Mouse (Mus musculus): ENCODE data around the gene Creg1.
A peak's percentile ranks its signal among the peaks of the same experiment; 100 is the strongest.

Gene Creg1

DNA sequence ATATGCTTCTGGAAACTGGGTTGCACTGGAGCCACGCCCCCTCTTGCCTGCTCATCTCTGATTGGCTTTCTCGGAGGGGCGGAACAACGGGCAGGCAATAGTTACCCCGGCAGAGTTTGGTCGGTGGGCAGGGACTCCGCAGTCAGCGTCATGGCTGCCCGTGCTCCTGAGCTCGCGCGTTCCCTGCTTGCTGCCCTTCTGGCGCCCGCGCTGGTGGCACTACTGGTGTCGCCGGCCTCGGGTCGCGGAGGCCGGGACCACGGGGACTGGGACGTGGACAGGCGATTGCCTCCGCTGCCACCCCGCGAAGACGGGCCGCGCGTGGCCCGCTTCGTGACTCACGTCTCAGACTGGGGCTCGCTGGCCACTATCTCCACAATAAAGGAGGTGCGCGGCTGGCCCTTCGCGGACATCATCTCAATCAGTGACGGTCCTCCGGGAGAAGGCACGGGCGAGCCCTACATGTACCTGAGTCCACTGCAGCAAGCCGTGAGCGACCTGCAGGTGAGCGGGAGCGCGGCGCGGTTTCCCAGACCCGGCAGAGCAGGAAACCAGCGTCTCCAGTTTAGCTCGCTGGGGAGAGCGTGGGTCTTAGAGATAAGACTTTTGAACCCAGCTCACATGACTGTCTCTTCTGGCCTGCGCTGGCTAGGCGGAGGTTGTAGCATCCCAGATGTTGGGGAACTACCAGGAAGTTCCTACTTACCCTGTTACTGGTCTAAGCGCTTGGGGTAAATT is at the start of gene Creg1:
Gene Creg1, plus strand, starts transcription at position 112 of the 738 bp plus-strand sequence.
- peak; percentile 94 for DNase-seq

DNA sequence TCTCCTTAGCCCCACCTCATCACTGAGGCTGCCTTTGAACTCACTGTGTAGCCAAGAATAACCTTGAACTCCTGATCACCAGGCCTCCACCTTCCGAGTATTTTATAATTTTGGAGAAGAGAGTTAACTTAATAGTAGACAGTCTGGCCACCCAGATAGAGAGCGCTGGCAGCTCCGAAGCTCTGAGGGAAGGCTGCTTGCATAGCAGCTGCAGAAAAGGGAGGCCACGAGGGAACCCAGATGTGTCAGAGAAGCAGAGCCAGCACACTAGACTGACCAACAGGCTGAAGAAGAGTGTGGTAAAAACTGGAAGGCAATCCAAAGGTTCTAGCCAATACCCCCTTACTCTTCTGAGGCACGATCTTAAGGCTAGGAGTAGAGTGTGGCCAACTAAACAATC is 49.7 kb upstream of the Creg1 start:
- DNase-seq: no peak

DNA sequence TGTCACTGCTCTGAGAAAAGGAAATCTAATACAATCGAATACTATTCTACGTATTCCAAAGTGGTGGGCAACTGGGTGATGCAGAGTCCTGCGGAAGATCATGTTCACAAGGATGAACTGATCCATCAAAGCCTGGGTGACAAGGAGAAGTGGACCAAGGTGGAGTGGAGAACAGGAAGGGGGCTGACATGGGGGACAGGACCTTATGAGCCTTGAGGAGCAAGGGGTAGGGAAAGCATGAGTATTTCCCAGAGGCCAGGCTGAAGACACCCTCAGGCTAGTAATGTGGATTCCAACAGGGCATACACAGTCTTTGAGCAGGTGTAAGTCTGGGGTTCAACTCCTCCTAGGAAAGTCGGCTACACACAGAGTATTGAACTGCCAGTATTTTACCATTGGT is 47.1 kb upstream of the Creg1 start:
- no peak for DNase-seq

DNA sequence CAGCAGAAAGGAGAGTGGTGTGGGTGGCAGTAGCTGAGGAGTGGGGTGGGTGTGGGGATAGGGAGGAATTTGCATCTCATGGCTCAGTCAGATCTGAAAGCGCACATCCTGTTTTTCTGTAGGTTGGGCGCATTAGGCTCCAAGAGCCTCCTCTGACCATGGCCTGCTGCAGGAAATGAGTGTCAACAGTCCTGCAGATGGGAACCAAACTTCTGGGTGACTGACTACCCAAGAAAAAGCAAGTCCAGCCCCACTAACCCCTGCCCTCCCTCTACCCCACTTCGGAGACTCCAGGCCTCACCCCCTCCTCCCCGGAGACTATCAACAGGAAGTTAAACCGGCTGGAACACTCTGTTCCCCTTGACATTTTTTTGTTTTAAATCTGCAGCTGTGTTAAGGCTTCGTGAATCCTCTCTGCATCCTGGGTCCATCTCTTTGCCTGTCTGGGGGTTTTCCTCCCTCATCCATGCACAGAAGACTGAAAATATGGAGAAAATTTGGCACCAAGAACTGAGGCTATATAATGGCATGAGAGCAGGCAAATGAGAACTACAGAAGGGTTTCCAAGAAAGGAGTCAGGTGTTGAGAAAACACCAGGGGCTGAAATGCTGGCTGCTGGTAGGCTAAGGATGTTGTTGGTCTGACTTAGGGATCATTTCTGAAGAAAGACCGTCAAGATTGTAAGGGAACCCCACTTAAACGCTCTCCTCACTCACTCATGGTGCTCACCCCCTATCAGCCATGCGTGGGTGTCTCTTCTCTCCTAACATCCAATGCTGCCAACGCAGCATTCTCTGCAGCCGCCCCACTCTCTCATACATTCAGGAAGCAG is 45.6 kb upstream of the Creg1 start:
- DNase-seq: peak; percentile 73

GRCm38 (mm10) chr1:165718543-165719105 is 44.9 kb upstream of the Creg1 start:
- DNase-seq: no peak

DNA sequence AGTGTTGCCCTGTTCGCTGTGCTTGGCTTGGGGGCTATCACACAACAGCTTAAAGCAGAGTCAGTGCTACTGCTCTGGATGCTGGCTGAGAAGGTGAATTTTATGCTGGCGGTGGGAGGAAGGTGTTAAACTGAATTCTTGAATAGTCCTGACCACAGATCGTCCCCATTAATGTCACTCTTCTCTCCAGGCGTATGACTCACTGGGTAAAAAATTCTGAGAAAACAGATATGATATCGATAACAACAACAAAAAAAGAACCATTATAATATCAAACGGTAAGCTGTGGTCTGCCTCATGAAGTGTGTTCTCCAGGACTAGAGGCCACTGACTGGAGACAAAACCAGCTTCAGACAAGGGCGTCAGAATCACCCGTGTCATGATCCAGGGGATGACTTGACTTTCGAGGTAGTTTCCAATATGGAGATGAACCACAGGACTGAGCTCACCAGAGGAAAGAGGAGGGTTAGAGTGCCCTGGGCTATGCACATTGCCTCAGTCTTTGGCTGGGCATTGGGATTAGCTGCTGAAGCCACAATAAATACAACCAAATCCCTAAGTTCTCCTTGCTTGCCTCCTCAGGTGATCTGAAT is 40.9 kb upstream of the Creg1 start:
- DNase-seq: no peak

- DNase-seq: no peak
Observed at GRCm38 (mm10) chr1:165724219-165725033, 39.1 kb upstream of the Creg1 start.

DNA sequence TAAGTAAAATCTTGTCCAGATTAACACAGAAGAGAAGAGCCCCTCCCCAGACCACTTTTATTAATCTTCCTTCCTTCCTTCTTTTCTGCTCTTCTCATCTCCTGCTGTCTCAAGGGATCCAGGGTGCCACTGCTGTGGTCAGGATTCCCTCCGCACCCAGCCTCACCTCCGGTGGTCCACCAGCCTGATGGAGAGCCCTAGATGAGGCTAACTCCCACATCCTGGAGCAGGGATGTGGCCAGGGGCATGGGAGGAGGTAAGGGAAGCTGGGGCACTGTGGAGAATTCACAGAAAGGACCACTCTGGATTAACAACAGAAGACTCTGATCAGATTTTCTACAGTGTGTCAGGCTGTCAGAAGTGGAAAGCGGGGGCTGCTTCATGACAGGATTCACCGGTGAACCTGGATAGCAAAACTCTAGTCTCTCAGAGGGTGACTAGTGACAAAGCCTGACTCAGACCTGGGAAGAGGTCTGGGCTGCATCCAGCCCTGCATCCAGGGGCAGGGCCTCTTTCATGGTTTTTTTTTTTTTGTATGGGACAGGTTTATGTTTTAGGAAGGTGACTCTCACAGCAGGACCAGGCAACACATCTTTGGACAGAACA is 38.4 kb upstream of the Creg1 start:
- no peak for DNase-seq

DNA sequence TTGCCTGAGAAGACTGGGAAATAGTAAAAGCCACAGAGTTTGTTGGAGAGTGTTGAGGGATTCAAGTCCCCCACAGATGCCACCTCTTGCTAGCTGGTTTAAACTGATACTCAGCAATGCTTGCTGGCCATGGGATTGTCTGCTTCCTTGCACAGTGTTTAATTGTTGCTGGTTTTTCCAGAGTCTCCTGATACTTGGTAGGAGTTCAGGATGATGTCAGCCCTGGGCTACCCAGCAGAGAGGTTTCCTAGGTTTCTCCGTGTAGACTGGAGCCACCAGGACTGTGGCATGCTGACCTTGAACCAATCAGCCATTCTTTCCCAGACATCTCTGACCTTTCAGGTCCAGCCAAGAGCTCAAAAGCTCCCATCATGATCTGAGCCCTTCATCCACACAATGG is 36.6 kb upstream of the Creg1 start:
- no peak for DNase-seq

- no peak for DNase-seq
Observed at GRCm38 (mm10) chr1:165728057-165728639, 35.4 kb upstream of the Creg1 start.

DNA sequence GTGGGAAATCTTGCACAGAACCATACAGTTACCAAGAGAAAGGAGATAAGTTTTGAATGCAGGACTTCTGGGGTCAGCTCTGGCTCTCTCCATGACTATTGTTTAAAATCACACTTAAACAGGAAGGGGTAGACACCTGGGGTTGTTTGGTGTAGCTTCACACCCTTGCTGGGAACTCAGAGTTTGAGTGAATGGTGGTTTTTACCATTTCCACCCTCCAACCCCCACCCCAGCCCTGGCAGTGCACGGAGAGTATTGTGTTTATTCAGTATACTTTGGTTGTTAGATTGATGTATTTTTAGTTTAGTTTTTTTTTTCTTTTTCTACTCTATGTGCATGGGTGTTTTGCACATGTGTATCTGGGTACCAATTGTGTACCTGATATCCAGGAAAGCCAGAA is 33.4 kb upstream of the Creg1 start:
- DNase-seq: no peak

DNA sequence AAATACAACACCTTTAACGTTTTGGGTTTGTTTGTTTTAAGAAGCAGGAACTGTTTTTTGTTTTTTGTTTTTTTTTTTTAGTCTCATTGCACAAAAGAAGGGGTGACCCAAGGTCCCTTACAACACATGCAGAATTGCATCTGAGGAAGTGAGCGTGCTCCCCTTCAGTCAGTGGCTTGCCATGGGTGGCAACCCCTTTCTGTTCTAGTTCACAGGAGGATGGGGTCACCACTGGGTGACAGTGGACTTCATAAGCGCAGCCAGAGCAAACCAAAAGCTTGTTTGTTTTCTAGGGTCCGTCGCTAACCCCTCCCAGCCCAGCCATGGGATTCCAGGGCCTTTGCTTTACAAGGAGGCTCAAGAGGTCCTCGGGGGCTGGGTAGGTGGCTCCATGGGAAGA is 32.0 kb upstream of the Creg1 start:
- no peak for DNase-seq

DNA sequence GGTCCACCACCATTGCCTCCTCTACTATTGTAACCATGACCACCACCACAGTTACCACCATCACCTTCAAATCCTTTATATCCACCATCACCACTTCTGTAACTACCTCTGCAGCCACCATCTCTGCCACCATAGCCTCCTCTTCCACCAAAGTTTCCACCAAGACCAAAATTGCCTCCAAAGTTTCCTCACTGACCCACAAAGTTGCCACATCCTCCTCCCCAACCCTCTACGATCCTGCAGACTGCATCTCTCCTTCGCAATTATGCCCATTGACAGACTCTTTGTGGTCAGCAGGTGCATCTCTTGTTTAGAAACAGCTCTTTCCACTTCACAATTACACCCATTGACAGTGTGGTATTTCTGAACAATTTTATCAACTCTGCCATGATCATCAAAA is 28.7 kb upstream of the Creg1 start:
- DNase-seq: no peak

DNA sequence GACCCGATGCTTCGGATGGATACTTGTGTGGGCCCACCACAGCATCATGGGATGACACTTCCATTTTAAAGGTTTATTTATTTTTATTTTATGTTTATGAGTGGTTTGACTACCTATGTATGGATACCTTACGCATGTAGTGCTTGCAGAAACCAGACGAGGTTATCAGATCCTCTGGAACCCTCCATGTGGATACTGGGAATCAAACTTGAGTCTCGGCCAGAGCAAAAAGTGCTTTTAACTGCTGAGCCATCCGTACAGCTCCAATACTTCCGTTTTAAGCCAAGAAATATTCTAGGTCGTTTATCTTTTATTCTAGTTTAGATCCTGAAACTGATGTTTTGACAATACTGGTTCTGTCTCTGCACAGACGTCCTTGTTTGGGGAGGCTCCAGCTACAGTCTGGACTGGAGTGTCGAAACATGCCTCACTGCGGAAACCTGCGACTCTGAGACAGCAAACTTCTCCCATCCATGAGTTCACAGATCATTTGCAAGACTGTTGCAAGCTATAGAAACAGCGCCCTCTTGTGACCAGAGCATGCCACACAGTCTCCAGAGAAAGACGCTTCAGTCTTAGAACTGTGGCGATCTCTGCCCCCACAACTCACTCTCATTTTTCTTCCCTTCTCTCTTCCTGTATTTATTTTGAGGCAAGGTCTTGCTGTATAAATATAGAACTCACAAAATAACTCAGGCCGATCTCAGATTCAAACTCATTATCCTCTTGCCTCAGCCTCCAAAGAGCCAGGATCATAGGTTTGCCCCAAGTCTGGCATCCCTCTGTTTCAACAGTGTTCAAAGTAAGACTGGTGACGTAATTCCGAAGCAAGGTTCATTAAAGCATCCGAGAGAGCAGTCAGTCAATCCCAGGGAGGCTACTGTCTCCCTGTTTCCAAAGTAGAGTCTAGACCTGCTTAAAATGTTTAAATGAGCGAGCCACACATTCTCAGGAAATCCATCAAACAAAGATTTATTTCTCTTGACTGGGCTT is 27.4 kb upstream of the Creg1 start:
- peak; percentile 77 for DNase-seq

- DNase-seq: no peak
Observed at GRCm38 (mm10) chr1:165737451-165737850, 26.1 kb upstream of the Creg1 start.

DNA sequence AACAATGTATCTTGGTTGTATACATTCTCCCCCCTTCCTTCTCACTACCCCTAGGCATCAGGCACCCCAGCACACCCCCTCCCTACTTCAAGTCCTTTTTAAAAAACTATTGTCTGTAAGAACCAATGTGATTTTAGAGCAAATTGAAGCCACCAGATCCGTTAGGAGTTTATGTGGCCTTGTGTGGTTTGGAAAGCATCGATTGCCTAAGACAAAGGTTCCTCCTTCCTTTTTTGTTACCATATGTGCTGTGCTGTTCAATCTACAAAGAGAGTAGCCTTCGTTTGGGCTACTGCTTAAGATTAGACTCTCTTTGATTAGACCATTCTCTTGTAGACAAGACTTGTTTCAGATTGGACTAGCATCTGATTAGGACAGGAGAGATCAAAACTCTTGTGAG is 25.7 kb upstream of the Creg1 start:
- no peak for DNase-seq

DNA sequence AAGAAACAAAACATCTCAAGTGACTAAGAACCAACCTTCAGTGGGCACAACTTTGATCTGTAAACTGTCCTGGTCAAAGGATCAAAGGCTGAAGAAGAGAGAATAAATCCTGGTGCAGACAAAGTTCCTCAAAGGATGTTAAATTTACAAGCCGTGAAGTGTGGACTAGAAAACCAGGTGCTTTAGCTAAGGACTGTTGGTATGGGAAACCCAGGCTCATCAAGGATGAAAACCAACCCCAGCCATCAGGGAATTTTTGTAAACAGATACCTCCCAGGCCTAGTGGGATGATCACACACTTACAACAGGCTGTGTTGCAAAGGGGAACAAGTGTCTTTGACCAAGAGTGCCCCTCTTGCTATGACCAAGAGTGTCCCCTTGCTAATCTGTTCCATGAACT is 24.6 kb upstream of the Creg1 start:
- DNase-seq: no peak

GRCm38 (mm10) chr1:165741989-165742388 is 21.6 kb upstream of the Creg1 start:
- DNase-seq: no peak

- DNase-seq: no peak
Observed at GRCm38 (mm10) chr1:165748053-165748452, 15.5 kb upstream of the Creg1 start.

- DNase-seq: no peak
Observed at GRCm38 (mm10) chr1:165751142-165751541, 12.4 kb upstream of the Creg1 start.

DNA sequence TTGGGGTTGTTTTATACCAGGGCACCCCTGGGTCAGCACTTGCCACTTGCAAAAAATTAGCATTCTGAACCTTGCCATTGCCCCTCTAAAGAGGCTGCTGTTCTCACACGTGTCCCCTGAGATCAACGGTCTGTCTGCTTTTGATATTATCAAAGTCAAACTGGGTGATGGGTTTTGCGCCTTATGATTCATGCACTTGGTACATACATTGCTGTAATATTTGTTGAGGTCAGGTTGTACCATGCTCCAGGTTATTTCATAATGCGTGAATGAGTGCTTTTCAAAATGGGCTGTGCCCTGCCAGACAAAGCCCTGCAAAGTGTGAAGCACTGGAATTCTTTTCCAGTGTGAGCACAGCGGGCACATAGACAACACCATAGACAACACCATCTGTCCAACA is 11.7 kb upstream of the Creg1 start:
- no peak for DNase-seq

Measured in kidney, adult 11 months (tissue).